13 mouse cellular contexts compared by ENCODE assay signal in the genomic region with DNA sequence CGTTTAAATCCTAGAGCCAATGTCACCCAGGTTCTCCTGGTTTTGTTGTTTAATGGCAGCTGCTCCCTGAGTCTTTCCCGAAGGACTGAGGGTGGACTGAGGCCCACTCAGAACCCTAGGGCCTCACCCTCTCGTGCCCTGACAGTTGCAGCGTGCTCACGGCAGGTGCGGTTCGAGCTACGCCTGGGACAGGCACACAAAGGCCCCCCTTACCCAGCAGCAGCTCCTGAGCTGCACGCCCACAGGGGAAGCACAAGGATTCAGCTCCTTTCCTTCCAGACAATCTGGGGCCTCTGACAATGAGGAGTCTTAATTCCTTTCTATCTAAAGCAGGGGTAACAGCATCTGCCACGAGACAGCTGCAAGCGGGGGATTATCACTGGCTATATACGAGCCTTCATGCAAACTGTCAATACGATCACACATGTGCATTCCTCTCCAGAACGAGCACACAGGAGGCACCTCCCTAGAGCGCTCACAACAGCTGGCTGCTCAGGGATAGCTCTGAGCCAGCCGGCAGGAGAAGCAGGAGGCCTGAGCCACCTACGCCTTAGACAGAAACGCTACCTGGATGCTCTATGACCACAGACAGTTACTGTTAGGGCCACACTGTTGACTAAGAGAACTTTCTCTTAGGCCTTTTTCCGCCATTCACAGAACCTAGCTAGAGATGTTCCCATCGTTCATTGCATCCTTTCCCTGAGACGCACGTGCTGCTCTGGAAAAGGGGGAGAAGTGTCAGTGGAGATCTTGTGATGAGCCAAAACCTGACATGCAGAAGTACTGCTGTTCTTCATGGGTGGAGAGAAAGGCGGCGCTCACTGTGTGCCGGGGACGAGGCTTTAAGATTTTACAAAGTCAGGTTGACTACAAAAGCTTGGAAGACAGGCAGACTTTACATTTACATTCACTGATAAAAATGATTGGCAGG. TPM values are rescaled to one million over a fixed set of nuclear protein-coding genes. Genes with fewer than 3 reads are reported as not detected.
DNase-seq lines count a peak whose midpoint lies in the region; ATAC-seq lines count a peak whose summit lies in the region.
"Had no signal": no experiment of that assay in that cellular context is flagged by ENCODE, and none has a peak within 500 bp of the region (broad histone marks: within the 10 kb centered on the region; RNA-seq: fewer than 3 reads in every experiment).

No protein-coding gene starts in this region.

- no peak overlapping the region for H3K4me3 ChIP-seq in forebrain, embryonic 12.5 days (replicated peaks)
- H3K4me3 ChIP-seq in limb, embryonic 13.5 days: no peak overlapping the region
- no peak overlapping the region for H3K4me3 ChIP-seq in midbrain, embryonic 14.5 days (replicated peaks; ENCODE audit: low read depth, low read length)

- peak overlapping the region; percentile 65 for H3K27ac ChIP-seq in forebrain, embryonic 12.5 days
- no peak overlapping the region for H3K27ac ChIP-seq in limb, embryonic 13.5 days
- peak overlapping the region; percentile 69 for H3K27ac ChIP-seq in midbrain, embryonic 14.5 days (replicated peaks; ENCODE audit: low read depth, low read length)

- peaks cover 47% of the 10 kb centered on the region for H3K4me1 ChIP-seq in forebrain, embryonic 12.5 days
- H3K4me1 ChIP-seq in limb, embryonic 13.5 days: peaks cover 30% of the 10 kb centered on the region
- peaks cover 32% of the 10 kb centered on the region for H3K4me1 ChIP-seq in midbrain, embryonic 14.5 days (ENCODE audit: control insufficient read depth, insufficient read depth, low read length)

- peak; percentile 58 for DNase-seq in brain, adult 2 months (ENCODE audit: low read depth, low spot score)
- DNase-seq in midbrain, embryonic 14.5 days: peak; percentile 65
- no peak for DNase-seq in kidney, postnatal 10 days
- no peak for DNase-seq in adrenal gland, postnatal 25 days
- no peak for DNase-seq in thymus, postnatal 36 days
- DNase-seq in kidney, postnatal 14 days: no peak
- DNase-seq: embryo, embryonic 11 days; gastrocnemius, postnatal 10 days; heart, postnatal 36 days; kidney, postnatal 4 days; lung, postnatal 4 days had no signal

- no peaks in the 10 kb centered on the region for H3K27me3 ChIP-seq in forebrain, embryonic 12.5 days
- peaks cover 4% of the 10 kb centered on the region; the same call in 1 of the 2 replicates for H3K27me3 ChIP-seq in limb, embryonic 13.5 days
- no peaks in the 10 kb centered on the region for H3K27me3 ChIP-seq in midbrain, embryonic 14.5 days (ENCODE audit: control insufficient read depth, insufficient read depth, low read length)

- H3K4me2 ChIP-seq in forebrain, embryonic 12.5 days: no peak overlapping the region
- no peak overlapping the region for H3K4me2 ChIP-seq in limb, embryonic 13.5 days (replicated peaks)
- no peak overlapping the region for H3K4me2 ChIP-seq in midbrain, embryonic 14.5 days (ENCODE audit: low read length)

- peak overlapping the region; percentile 17; the same call in 1 of the 2 replicates for H3K9ac ChIP-seq in forebrain, embryonic 12.5 days
- H3K9ac ChIP-seq in limb, embryonic 13.5 days: no peak overlapping the region
- peak overlapping the region; percentile 21; the same call in 1 of the 2 replicates for H3K9ac ChIP-seq in midbrain, embryonic 14.5 days (replicated peaks; ENCODE audit: low read length)

- WGBS in forebrain, embryonic 12.5 days: 33% methylated on average over 26 of the region's 26 CpGs
- WGBS in limb, embryonic 13.5 days: 53% methylated on average over 26 of the region's 26 CpGs
- WGBS in midbrain, embryonic 14.5 days: 17% methylated on average over 26 of the region's 26 CpGs

- no peaks in the 10 kb centered on the region for H3K36me3 ChIP-seq in forebrain, embryonic 12.5 days (replicated peaks)
- no peaks in the 10 kb centered on the region for H3K36me3 ChIP-seq in limb, embryonic 13.5 days
- H3K36me3 ChIP-seq in midbrain, embryonic 14.5 days (ENCODE audit: control insufficient read depth, insufficient read depth, low read length): no peaks in the 10 kb centered on the region

- no peaks in the 10 kb centered on the region for H3K9me3 ChIP-seq in forebrain, embryonic 12.5 days
- H3K9me3 ChIP-seq in limb, embryonic 13.5 days: no peaks in the 10 kb centered on the region
- H3K9me3 ChIP-seq in midbrain, embryonic 14.5 days (ENCODE audit: control insufficient read depth, low read length): no peaks in the 10 kb centered on the region

- ATAC-seq in forebrain, embryonic 12.5 days (ENCODE audit: low FRiP score): peak; percentile 39; the same call in 1 of the 2 replicates
- peak; percentile 85 for ATAC-seq in limb, embryonic 13.5 days (ENCODE audit: low FRiP score, low read depth)
- peak; percentile 47; the same call in 1 of the 2 replicates for ATAC-seq in midbrain, embryonic 14.5 days (ENCODE audit: low FRiP score, low TSS enrichment)

RNA-seq across cellular contexts. Expression of a gene that starts 51.9 kb away (rescaled TPM):
- 0.53 and 0.97 TPM in 2 replicates for polyA plus RNA-seq in forebrain, embryonic 12.5 days (2016; fragmentation: Nextera tagmentation; extraction: Ambion mirVana)
- polyA plus RNA-seq in limb, embryonic 13.5 days (2015; fragmentation: Nextera tagmentation; extraction: Ambion mirVana): 0.92 and 2.0 TPM in 2 replicates
- 0.51 and 0.63 TPM in 2 replicates for polyA plus RNA-seq in midbrain, embryonic 14.5 days (2014; fragmentation: Nextera tagmentation; extraction: Ambion mirVana)
- total RNA-seq in adrenal gland, postnatal 25 days (2021): 24.0 and 25.1 TPM in 2 replicates

RNA-seq across cellular contexts. Expression of a gene that starts 54.0 kb away (rescaled TPM):
- 831 and 838 TPM in 2 replicates for polyA plus RNA-seq in forebrain, embryonic 12.5 days (2016; fragmentation: Nextera tagmentation; extraction: Ambion mirVana)
- polyA plus RNA-seq in limb, embryonic 13.5 days (2015; fragmentation: Nextera tagmentation; extraction: Ambion mirVana): 936 and 944 TPM in 2 replicates
- 417 and 560 TPM in 2 replicates for polyA plus RNA-seq in midbrain, embryonic 14.5 days (2014; fragmentation: Nextera tagmentation; extraction: Ambion mirVana)
- total RNA-seq in adrenal gland, postnatal 25 days (2021): 220 and 297 TPM in 2 replicates

Comparison
In these comparisons a context has a peak if more than half of its experiments do, and no peak if none do; other contexts are left out.
1. DNase-seq: peak in brain, adult 2 months (single experiment) and midbrain, embryonic 14.5 days (single experiment); none in kidney, postnatal 10 days (single experiment), adrenal gland, postnatal 25 days (single experiment), thymus, postnatal 36 days (0 of 2) and kidney, postnatal 14 days (single experiment).
2. Peak in every context shown above with its lines, with median percentiles within 50 percentile points of each other: ATAC-seq.